Comparison of ENCODE assay signal across 10 mouse cellular contexts in genomic region chr16:45609300-45609699, GRCm38 (mm10). TPM values are rescaled to one million over a fixed set of nuclear protein-coding genes. Genes with fewer than 3 reads are reported as not detected.
DNase-seq lines count a peak whose midpoint lies in the region; ATAC-seq lines count a peak whose summit lies in the region.
"Had no signal": no experiment of that assay in that cellular context is flagged by ENCODE, and none has a peak within 500 bp of the region (broad histone marks: within the 10 kb centered on the region; RNA-seq: fewer than 3 reads in every experiment).

No protein-coding gene starts in this region.

- no peak overlapping the region for H3K4me3 ChIP-seq in embryonic facial prominence, embryonic 11.5 days (ENCODE audit: low read depth, low read length)
- H3K4me3 ChIP-seq in embryonic facial prominence, embryonic 10.5 days, result no peak overlapping the region
- H3K4me3 ChIP-seq in intestine, embryonic 14.5 days (ENCODE audit: low read depth, low read length), result no peak overlapping the region
- H3K4me3 ChIP-seq: stomach, embryonic 15.5 days had no signal

- WGBS in embryonic facial prominence, embryonic 11.5 days, result 81% methylated on average over 3 of the region's 3 CpGs
- 82% methylated on average over 3 of the region's 3 CpGs for WGBS in embryonic facial prominence, embryonic 10.5 days
- 70% methylated on average over 3 of the region's 3 CpGs for WGBS in intestine, embryonic 14.5 days

- intact Hi-C loops in left cerebral cortex, postnatal 14 days (cut with DNase I), result loop anchor here (5.0 kb wide), 2 partner anchors 202 to 412 kb away; partner anchors contain the start of gene Cd200
- intact Hi-C loops in left cerebral cortex, postnatal 36 days (cut with DNase I), result loop anchor here (5.0 kb wide), 1 partner anchor 412 kb away; no protein-coding TSS in a partner anchor

- no peaks in the 10 kb centered on the region for H3K36me3 ChIP-seq in embryonic facial prominence, embryonic 11.5 days (replicated peaks; ENCODE audit: control insufficient read depth, insufficient read depth, low read depth, low read length)
- H3K36me3 ChIP-seq in embryonic facial prominence, embryonic 10.5 days (replicated peaks), result no peaks in the 10 kb centered on the region
- no peaks in the 10 kb centered on the region for H3K36me3 ChIP-seq in intestine, embryonic 14.5 days (ENCODE audit: control insufficient read depth, insufficient read depth, low read length)
- H3K36me3 ChIP-seq: stomach, embryonic 15.5 days had no signal

- ATAC-seq in embryonic facial prominence, embryonic 11.5 days (replicated peaks; ENCODE audit: insufficient number of reproducible peaks, low FRiP score, low TSS enrichment, low read depth), result no peak
- ATAC-seq in intestine, embryonic 14.5 days (replicated peaks; ENCODE audit: low FRiP score, low TSS enrichment, low read depth), result no peak
- no peak for ATAC-seq in erythroblast, adult 5-6 weeks (replicated peaks; ENCODE audit: low FRiP score, poor library complexity, severe bottlenecking)

- H3K27me3 ChIP-seq in embryonic facial prominence, embryonic 11.5 days (ENCODE audit: control insufficient read depth, insufficient read depth, low read length), result no peaks in the 10 kb centered on the region
- no peaks in the 10 kb centered on the region for H3K27me3 ChIP-seq in embryonic facial prominence, embryonic 10.5 days (replicated peaks; ENCODE audit: low read depth, poor library complexity, severe bottlenecking)
- no peaks in the 10 kb centered on the region for H3K27me3 ChIP-seq in intestine, embryonic 14.5 days (replicated peaks; ENCODE audit: control insufficient read depth, insufficient read depth, low read length)
- H3K27me3 ChIP-seq: stomach, embryonic 15.5 days had no signal

- peak; percentile 36 for DNase-seq in embryonic facial prominence, embryonic 11.5 days (ENCODE audit: low spot score)
- DNase-seq in embryonic facial prominence, embryonic 10.5 days (ENCODE audit: low spot score), result no peak
- peak; percentile 35 to 53 for DNase-seq in left cerebral cortex, postnatal 14 days (ENCODE audit: low spot score in 2 of 2)
- DNase-seq in left cerebral cortex, postnatal 36 days (ENCODE audit: low spot score in 2 of 2), result no peak
- DNase-seq in R1 (ENCODE audit: low read depth, low spot score), result peak; percentile 32
- no peak for DNase-seq in intestine, embryonic 14.5 days (ENCODE audit: low spot score)
- DNase-seq in lung, postnatal 25 days (ENCODE audit: low spot score), result peak; percentile 41

- H3K9me3 ChIP-seq in embryonic facial prominence, embryonic 11.5 days (replicated peaks; ENCODE audit: control insufficient read depth, low read length), result no peaks in the 10 kb centered on the region
- H3K9me3 ChIP-seq in embryonic facial prominence, embryonic 10.5 days, result no peaks in the 10 kb centered on the region
- H3K9me3 ChIP-seq in intestine, embryonic 14.5 days (ENCODE audit: control insufficient read depth, low read length), result no peaks in the 10 kb centered on the region
- H3K9me3 ChIP-seq: stomach, embryonic 15.5 days had no signal

- H3K27ac ChIP-seq in embryonic facial prominence, embryonic 11.5 days (replicated peaks; ENCODE audit: low read depth, low read length), result no peak overlapping the region
- no peak overlapping the region for H3K27ac ChIP-seq in embryonic facial prominence, embryonic 10.5 days (replicated peaks)
- H3K27ac ChIP-seq in intestine, embryonic 14.5 days (ENCODE audit: low read depth), result peak overlapping the region; percentile 34; the same call in 1 of the 2 replicates
- H3K27ac ChIP-seq: macrophage had no signal

- no peak overlapping the region for H3K9ac ChIP-seq in embryonic facial prominence, embryonic 11.5 days (replicated peaks; ENCODE audit: low read length)
- H3K9ac ChIP-seq in intestine, embryonic 14.5 days (ENCODE audit: low read length), result no peak overlapping the region
- H3K9ac ChIP-seq: stomach, embryonic 15.5 days had no signal

- H3K4me2 ChIP-seq in embryonic facial prominence, embryonic 11.5 days (ENCODE audit: low read depth, low read length), result no peak overlapping the region
- no peak overlapping the region for H3K4me2 ChIP-seq in intestine, embryonic 14.5 days (ENCODE audit: low read length)
- H3K4me2 ChIP-seq: stomach, embryonic 15.5 days had no signal

- no peaks in the 10 kb centered on the region for H3K4me1 ChIP-seq in embryonic facial prominence, embryonic 11.5 days (ENCODE audit: control insufficient read depth, insufficient read depth, low read length)
- H3K4me1 ChIP-seq in embryonic facial prominence, embryonic 10.5 days, result no peaks in the 10 kb centered on the region
- H3K4me1 ChIP-seq in intestine, embryonic 14.5 days (replicated peaks; ENCODE audit: control insufficient read depth, insufficient read depth, low read length), result no peaks in the 10 kb centered on the region
- H3K4me1 ChIP-seq: stomach, embryonic 15.5 days had no signal

RNA-seq across cellular contexts. Expression of gene Gcsam, which starts 0.9 kb away (rescaled TPM):
- 0.15 and 0.32 TPM in 2 replicates for polyA plus RNA-seq in embryonic facial prominence, embryonic 11.5 days (2014; fragmentation: Nextera tagmentation; extraction: Ambion mirVana)
- polyA plus RNA-seq in embryonic facial prominence, embryonic 10.5 days (2016; fragmentation: Nextera tagmentation; extraction: Ambion mirVana), result 0.10 TPM in 1 of 2 replicates, not detected in the other
- total RNA-seq in left cerebral cortex, postnatal 14 days (2021), result not detected
- not detected for total RNA-seq in left cerebral cortex, postnatal 36 days (2021)
- polyA plus RNA-seq in intestine, embryonic 14.5 days (2014; fragmentation: Nextera tagmentation; extraction: Ambion mirVana), result 0.09 TPM in 2 replicates
- total RNA-seq in erythroblast, adult 5-6 weeks (2015; ENCODE audit: low replicate concordance), result not detected in 2 replicates
- not detected in 2 replicates for total RNA-seq in erythroblast, adult 5-6 weeks (2017; ENCODE audit: low replicate concordance)

RNA-seq across cellular contexts. Expression of gene BC016579, which starts 44.6 kb away (rescaled TPM):
- polyA plus RNA-seq in embryonic facial prominence, embryonic 11.5 days (2014; fragmentation: Nextera tagmentation; extraction: Ambion mirVana), result 0.15 and 0.18 TPM in 2 replicates
- polyA plus RNA-seq in embryonic facial prominence, embryonic 10.5 days (2016; fragmentation: Nextera tagmentation; extraction: Ambion mirVana), result 0.09 TPM in 1 of 2 replicates, not detected in the other
- under 1 TPM; 0.15 to 0.21 TPM for total RNA-seq in left cerebral cortex, postnatal 14 days (2021)
- total RNA-seq in left cerebral cortex, postnatal 36 days (2021), result under 1 TPM in 1 of 2 experiments, not detected in 1; 0.20 TPM
- 1.9 and 2.7 TPM in 2 replicates for polyA plus RNA-seq in intestine, embryonic 14.5 days (2014; fragmentation: Nextera tagmentation; extraction: Ambion mirVana)
- 2.7 TPM in 1 of 2 replicates, not detected in the other for total RNA-seq in erythroblast, adult 5-6 weeks (2015; ENCODE audit: low replicate concordance)
- total RNA-seq in erythroblast, adult 5-6 weeks (2017; ENCODE audit: low replicate concordance), result 0.51 TPM in 1 of 2 replicates, not detected in the other
- polyA plus RNA-seq: macrophage had no signal

Comparison
In these comparisons a context has a peak if more than half of its experiments do, and no peak if none do; other contexts are left out.
1. DNase-seq: peak in embryonic facial prominence, embryonic 11.5 days (single experiment), left cerebral cortex, postnatal 14 days (2 of 2), R1 (single experiment) and lung, postnatal 25 days (single experiment); none in embryonic facial prominence, embryonic 10.5 days (single experiment), left cerebral cortex, postnatal 36 days (0 of 2) and intestine, embryonic 14.5 days (single experiment).